Mouse (Mus musculus): ENCODE measurements at regions not wholly inside any gene's neighbourhood (a gene's known extent, or its start where the extent isn't known, plus 50 kb on each side); places are given as distances from the start of the nearest gene placed in this dataset.
A peak's percentile ranks its signal among the peaks of the same experiment; 100 is the strongest.

GRCm38 (mm10) chr15:88399989-88400388 is 200.1 kb upstream of the Zdhhc25 start:
- Histone ChIP-seq H3K27ac (no peak overlapping the region), H3K27me3 (ENCODE audit: control insufficient read depth, insufficient read depth, low read length) (no peaks in the 10 kb centered on the region), H3K36me3 (replicated peaks; ENCODE audit: control insufficient read depth, insufficient read depth) (no peaks in the 10 kb centered on the region), H3K4me2 (replicated peaks) (no peak overlapping the region), H3K4me3 (replicated peaks; ENCODE audit: low read length) (no peak overlapping the region), H3K9me3 (ENCODE audit: control insufficient read depth, low read length) (no peaks in the 10 kb centered on the region), H3K9ac (no peak overlapping the region), H3K4me1 (replicated peaks; ENCODE audit: control insufficient read depth, insufficient read depth, low read length) (0 out of 2 replicates have a peak, but pooled peaks cover 6% of the 10 kb centered on the region)
- no peak for ATAC-seq (ENCODE audit: low FRiP score)
- 81% methylated on average over 12 of the region's 12 CpGs for WGBS
- DNase-seq (ENCODE audit: low spot score), result no peak

GRCm38 (mm10) chr15:88400787-88401186 is 199.3 kb upstream of the Zdhhc25 start:
- no peak overlapping the region for H3K9ac ChIP-seq
- DNase-seq (ENCODE audit: low spot score), result peak; percentile 47
- no peaks in the 10 kb centered on the region for H3K27me3 ChIP-seq (ENCODE audit: control insufficient read depth, insufficient read depth, low read length)
- no peaks in the 10 kb centered on the region for H3K36me3 ChIP-seq (replicated peaks; ENCODE audit: control insufficient read depth, insufficient read depth)
- 54% methylated on average over 9 of the region's 9 CpGs for WGBS
- H3K4me2 ChIP-seq (replicated peaks), result no peak overlapping the region
- ATAC-seq (ENCODE audit: low FRiP score), result no peak
- H3K4me3 ChIP-seq (replicated peaks; ENCODE audit: low read length), result no peak overlapping the region
- no peaks in the 10 kb centered on the region for H3K9me3 ChIP-seq (ENCODE audit: control insufficient read depth, low read length)
- H3K27ac ChIP-seq, result no peak overlapping the region
- 0 out of 2 replicates have a peak, but pooled peaks cover 6% of the 10 kb centered on the region for H3K4me1 ChIP-seq (replicated peaks; ENCODE audit: control insufficient read depth, insufficient read depth, low read length)

GRCm38 (mm10) chr15:88408461-88409379 is 191.4 kb upstream of the Zdhhc25 start:
- Histone ChIP-seq H3K9ac (no peak overlapping the region), H3K9me3 (ENCODE audit: control insufficient read depth, low read length) (peaks cover 7% of the 10 kb centered on the region; the same call in 1 of the 2 replicates), H3K36me3 (replicated peaks; ENCODE audit: control insufficient read depth, insufficient read depth) (no peaks in the 10 kb centered on the region), H3K27me3 (ENCODE audit: control insufficient read depth, insufficient read depth, low read length) (0 out of 2 replicates have a peak, but pooled peaks cover 3% of the 10 kb centered on the region), H3K4me3 (replicated peaks; ENCODE audit: low read length) (no peak overlapping the region), H3K4me1 (replicated peaks; ENCODE audit: control insufficient read depth, insufficient read depth, low read length) (0 out of 2 replicates have a peak, but pooled peaks cover 4% of the 10 kb centered on the region), H3K4me2 (replicated peaks) (no peak overlapping the region), H3K27ac (peak overlapping the region; percentile 57; the same call in 1 of the 2 replicates)
- WGBS, result 58% methylated on average over 20 of the region's 20 CpGs
- DNase-seq (ENCODE audit: low spot score) (peak; percentile 54), ATAC-seq (ENCODE audit: low FRiP score) (0 out of 2 replicates have a peak, but pooled peaks have one; percentile 65)

GRCm38 (mm10) chr15:88414206-88414605 is 185.9 kb upstream of the Zdhhc25 start:
- Histone ChIP-seq H3K27me3 (ENCODE audit: control insufficient read depth, insufficient read depth, low read length) (0 out of 2 replicates have a peak, but pooled peaks cover 3% of the 10 kb centered on the region), H3K36me3 (replicated peaks; ENCODE audit: control insufficient read depth, insufficient read depth) (no peaks in the 10 kb centered on the region), H3K27ac (no peak overlapping the region), H3K4me1 (replicated peaks; ENCODE audit: control insufficient read depth, insufficient read depth, low read length) (0 out of 2 replicates have a peak, but pooled peaks cover under 1% of the 10 kb centered on the region), H3K9ac (no peak overlapping the region), H3K9me3 (ENCODE audit: control insufficient read depth, low read length) (peaks cover 7% of the 10 kb centered on the region; the same call in 1 of the 2 replicates), H3K4me2 (replicated peaks) (no peak overlapping the region), H3K4me3 (replicated peaks; ENCODE audit: low read length) (no peak overlapping the region)
- ATAC-seq (ENCODE audit: low FRiP score) (no peak), DNase-seq (ENCODE audit: low spot score) (no peak)
- WGBS, result 81% methylated on average over 4 of the region's 4 CpGs

GRCm38 (mm10) chr15:88418881-88419280 is 181.2 kb upstream of the Zdhhc25 start:
- 71% methylated on average over 8 of the region's 8 CpGs for WGBS
- DNase-seq (ENCODE audit: low spot score), result no peak
- Histone ChIP-seq H3K9ac (no peak overlapping the region), H3K4me1 (replicated peaks; ENCODE audit: control insufficient read depth, insufficient read depth, low read length) (no peaks in the 10 kb centered on the region), H3K4me3 (replicated peaks; ENCODE audit: low read length) (no peak overlapping the region), H3K36me3 (replicated peaks; ENCODE audit: control insufficient read depth, insufficient read depth) (no peaks in the 10 kb centered on the region), H3K9me3 (ENCODE audit: control insufficient read depth, low read length) (peaks cover 18% of the 10 kb centered on the region), H3K27ac (no peak overlapping the region), H3K4me2 (replicated peaks) (no peak overlapping the region), H3K27me3 (ENCODE audit: control insufficient read depth, insufficient read depth, low read length) (no peaks in the 10 kb centered on the region)
- ATAC-seq (ENCODE audit: low FRiP score), result no peak

GRCm38 (mm10) chr15:88428441-88428840 is 171.7 kb upstream of the Zdhhc25 start:
- ATAC-seq (ENCODE audit: low FRiP score) (no peak), DNase-seq (ENCODE audit: low spot score) (no peak)
- Histone ChIP-seq H3K36me3 (replicated peaks; ENCODE audit: control insufficient read depth, insufficient read depth) (no peaks in the 10 kb centered on the region), H3K4me2 (replicated peaks) (no peak overlapping the region), H3K9me3 (ENCODE audit: control insufficient read depth, low read length) (peaks cover 8% of the 10 kb centered on the region), H3K9ac (no peak overlapping the region), H3K27me3 (ENCODE audit: control insufficient read depth, insufficient read depth, low read length) (no peaks in the 10 kb centered on the region; the same call in 1 of the 2 replicates), H3K4me3 (replicated peaks; ENCODE audit: low read length) (no peak overlapping the region), H3K27ac (no peak overlapping the region), H3K4me1 (replicated peaks; ENCODE audit: control insufficient read depth, insufficient read depth, low read length) (no peaks in the 10 kb centered on the region)
- 70% methylated on average over 7 of the region's 7 CpGs for WGBS

- no peaks in the 10 kb centered on the region for H3K4me1 ChIP-seq (replicated peaks; ENCODE audit: control insufficient read depth, insufficient read depth, low read length)
- H3K27me3 ChIP-seq (ENCODE audit: control insufficient read depth, insufficient read depth, low read length), result no peaks in the 10 kb centered on the region; the same call in 1 of the 2 replicates
- H3K4me3 ChIP-seq (replicated peaks; ENCODE audit: low read length), result no peak overlapping the region
- no peak overlapping the region for H3K27ac ChIP-seq
- no peak for DNase-seq (ENCODE audit: low spot score)
- no peaks in the 10 kb centered on the region for H3K9me3 ChIP-seq (ENCODE audit: control insufficient read depth, low read length)
- 80% methylated on average over 7 of the region's 7 CpGs for WGBS
- no peak overlapping the region for H3K9ac ChIP-seq
- no peaks in the 10 kb centered on the region for H3K36me3 ChIP-seq (replicated peaks; ENCODE audit: control insufficient read depth, insufficient read depth)
- H3K4me2 ChIP-seq (replicated peaks), result no peak overlapping the region
- no peak for ATAC-seq (ENCODE audit: low FRiP score)
Observed at GRCm38 (mm10) chr15:88430941-88431340, 169.2 kb upstream of the Zdhhc25 start.

GRCm38 (mm10) chr15:88448272-88448671 is 151.8 kb upstream of the Zdhhc25 start:
- H3K36me3 ChIP-seq (replicated peaks; ENCODE audit: control insufficient read depth, insufficient read depth), result no peaks in the 10 kb centered on the region
- H3K4me2 ChIP-seq (replicated peaks), result no peak overlapping the region
- no peak overlapping the region for H3K27ac ChIP-seq
- no peaks in the 10 kb centered on the region for H3K9me3 ChIP-seq (ENCODE audit: control insufficient read depth, low read length)
- no peaks in the 10 kb centered on the region for H3K4me1 ChIP-seq (replicated peaks; ENCODE audit: control insufficient read depth, insufficient read depth, low read length)
- WGBS, result 84% methylated on average over 4 of the region's 4 CpGs
- no peak for ATAC-seq (ENCODE audit: low FRiP score)
- H3K9ac ChIP-seq, result no peak overlapping the region
- H3K4me3 ChIP-seq (replicated peaks; ENCODE audit: low read length), result no peak overlapping the region
- no peak for DNase-seq (ENCODE audit: low spot score)
- no peaks in the 10 kb centered on the region for H3K27me3 ChIP-seq (ENCODE audit: control insufficient read depth, insufficient read depth, low read length)

GRCm38 (mm10) chr15:88451241-88451640 is 148.9 kb upstream of the Zdhhc25 start:
- H3K4me1 ChIP-seq (replicated peaks; ENCODE audit: control insufficient read depth, insufficient read depth, low read length), result no peaks in the 10 kb centered on the region
- ATAC-seq (ENCODE audit: low FRiP score), result no peak

More at GRCm38 (mm10) chr15:88451241-88451640, 148.9 kb upstream of the Zdhhc25 start:
- Histone ChIP-seq H3K36me3 (replicated peaks; ENCODE audit: control insufficient read depth, insufficient read depth) (no peaks in the 10 kb centered on the region), H3K4me2 (replicated peaks) (no peak overlapping the region), H3K27me3 (ENCODE audit: control insufficient read depth, insufficient read depth, low read length) (no peaks in the 10 kb centered on the region), H3K9me3 (ENCODE audit: control insufficient read depth, low read length) (no peaks in the 10 kb centered on the region), H3K4me3 (replicated peaks; ENCODE audit: low read length) (no peak overlapping the region), H3K9ac (no peak overlapping the region), H3K27ac (no peak overlapping the region)
- DNase-seq (ENCODE audit: low spot score), result no peak
- 93% methylated on average over 6 of the region's 6 CpGs for WGBS

Measured in hindbrain, embryonic 14.5 days (tissue).